Mouse (Mus musculus) brain, embryonic 14.5 days (tissue): ENCODE data around the gene Cd300lg.

Experiments
- CTCF ChIP-seq: fragments of 200-500 bp; IDR thresholded peaks from 2 replicates; pipeline ENCODE4 v1.5.1; 2012; ENCODE audit warnings: inconsistent platforms, mild to moderate bottlenecking, moderate library complexity, borderline replicate concordance; ENCODE audit not compliant: insufficient read depth, insufficient read length; ENCODE audit errors: extremely low read depth
- POLR2A ChIP-seq: fragments of 200-500 bp; IDR thresholded peaks from 2 replicates; pipeline ENCODE4 v1.6.1; 2012; ENCODE audit warnings: mild to moderate bottlenecking, inconsistent platforms, borderline replicate concordance; ENCODE audit not compliant: poor library complexity, insufficient read depth, insufficient read length, severe bottlenecking; ENCODE audit errors: extremely low read depth

DNA sequence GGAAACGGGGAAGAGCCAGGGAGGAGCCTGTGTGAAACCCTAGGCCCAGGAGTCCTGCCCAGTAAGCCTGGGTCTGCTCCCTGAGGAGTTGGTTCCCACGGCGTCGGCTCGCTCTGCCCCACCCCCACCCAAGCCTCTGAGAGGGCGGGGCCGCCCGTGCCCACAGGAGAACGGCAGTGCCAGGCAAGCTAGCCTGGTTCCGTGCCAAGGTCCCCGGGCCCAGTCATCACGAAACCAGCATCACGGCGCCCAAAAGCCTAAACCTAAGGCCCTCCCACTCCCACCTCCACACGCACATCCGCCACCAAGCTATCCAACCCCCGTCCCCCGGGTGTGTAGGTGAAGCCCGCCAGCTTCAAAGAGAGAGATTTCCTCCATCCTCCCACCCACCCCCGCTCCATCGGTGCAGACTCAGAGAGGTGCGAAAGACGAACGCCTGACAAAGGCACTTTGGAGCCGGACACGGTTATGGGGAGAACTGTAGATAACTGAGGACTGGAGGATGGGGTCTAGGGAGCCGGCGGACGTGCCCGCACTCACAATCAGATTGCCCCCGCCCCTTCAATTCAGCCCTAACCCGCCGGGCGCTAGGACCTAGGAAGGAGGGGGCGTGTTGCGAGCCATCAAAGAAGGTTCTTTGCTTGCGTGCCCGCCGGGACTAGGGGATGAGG, 45.9 kb downstream of the Cd300lg start:
- no peak for TF ChIP-seq CTCF
- TF ChIP-seq POLR2A = no peak; the same call in 1 of the 2 replicates
